Mouse (Mus musculus) lung, embryonic 14.5 days (tissue): ENCODE results near the gene Ddx1. TPM values are rescaled to one million over a fixed set of nuclear protein-coding genes. Genes with fewer than 3 reads are reported as not detected.
"Not testable (repeated sequence)": the region's sequence is repeated elsewhere in the genome, so short reads cannot be mapped to it uniquely, and the experiment has no call there.

ENCODE experiments used
- ATAC-seq: fragments of 200-750 bp; cut with Nextera tagmentation; 2 replicates; pipeline ENCODE4 v1.8.0; 2017; ENCODE audit warnings: mild to moderate bottlenecking, moderate TSS enrichment, moderate library complexity; ENCODE audit not compliant: insufficient read depth
- DNase-seq: peaks from one replicate; pipeline ENCODE4 v3.0.0-alpha.2; 2015
- H3K27ac ChIP-seq: fragments of 300-500 bp; sonication (generic); 2 replicates; pipeline ENCODE4 v1.5.1; 2014; ENCODE audit warnings: low read depth, mild to moderate bottlenecking, moderate library complexity
- H3K27me3 ChIP-seq: fragments of 300-500 bp; sonication (generic); 2 replicates; pipeline ENCODE4 v1.6.1; 2014; ENCODE audit warnings: low read length, control low read depth; ENCODE audit not compliant: insufficient read depth
- H3K36me3 ChIP-seq: fragments of 300-500 bp; sonication (generic); 2 replicates; pipeline ENCODE4 v1.6.1; 2014; ENCODE audit warnings: control low read depth; ENCODE audit not compliant: insufficient read depth
- H3K4me1 ChIP-seq: fragments of 300-500 bp; sonication (generic); 2 replicates; pipeline ENCODE4 v1.6.1; 2014; ENCODE audit warnings: antibody characterized with exemption, control low read depth; ENCODE audit not compliant: insufficient read depth
- H3K4me2 ChIP-seq: fragments of 300-500 bp; sonication (generic); 2 replicates; pipeline ENCODE4 v1.6.1; 2014; ENCODE audit warnings: mild to moderate bottlenecking
- H3K4me3 ChIP-seq: fragments of 300-500 bp; sonication (generic); 2 replicates; pipeline ENCODE4 v1.5.1; 2014; ENCODE audit warnings: low read depth, low read length
- H3K9ac ChIP-seq: fragments of 300-500 bp; sonication (generic); 2 replicates; pipeline ENCODE4 v1.6.1; 2014
- H3K9me3 ChIP-seq: fragments of 300-500 bp; sonication (generic); 2 replicates; pipeline ENCODE4 v1.6.1; 2016; ENCODE audit warnings: low read depth, low read length, control low read depth
- CTCF ChIP-seq: IDR thresholded peaks from 2 replicates; pipeline ENCODE4 v1.5.1; 2016; ENCODE audit warnings: antibody characterized with exemption, low read depth
- WGBS: fragments of 180-500 bp; shearing (Covaris S2); extraction: QIAGEN DNeasy Blood & Tissue Kit; methylation state at CpG from one replicate; pipeline ENCODE4 v1.1.7; 2014; 5-methylcytosine and 5-hydroxymethylcytosine counted together
- polyA plus RNA-seq: library from polyadenylated mRNA; unstranded; fragments of >200 nt; fragmentation: Nextera tagmentation; extraction: Ambion mirVana; gene quantifications from 2 replicates; pipeline ENCODE4 v1.2.1, GENCODE M21; 2014

Ddx1 gene
- polyA plus RNA-seq, 1 experiment from 2014 or later = 174 TPM

- 16% methylated on average over 11 of the region's 11 CpGs for WGBS
- peak; percentile 57; the same call in 1 of the 2 replicates for ATAC-seq
- TF ChIP-seq CTCF = no peak
Measured at GRCm38 (mm10) chr12:13188059-13188700, 60.8 kb downstream of the Ddx1 start.

DNA sequence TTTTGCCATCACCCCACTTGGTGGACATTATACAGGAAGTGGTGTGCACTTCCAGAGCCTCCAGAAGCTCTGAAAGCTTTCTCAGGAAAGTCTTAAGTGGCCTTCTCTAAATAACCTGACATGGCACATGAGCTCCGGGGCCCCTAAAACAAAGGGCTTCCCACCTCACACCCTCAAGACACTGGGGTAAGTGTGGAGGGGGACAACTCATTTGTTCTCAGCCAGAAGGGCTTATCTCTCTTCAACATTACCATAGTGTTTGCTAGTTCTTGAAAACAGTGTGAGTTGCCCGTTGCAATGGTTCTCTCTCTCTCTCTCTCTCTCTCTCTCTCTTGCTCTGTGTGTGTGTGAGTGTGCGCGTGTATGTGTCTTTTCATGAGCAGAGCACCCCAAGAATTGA is 62.8 kb downstream of the Ddx1 start:
- DNase-seq = no peak
- ATAC-seq = no peak
- 58% methylated on average over 4 of the region's 4 CpGs for WGBS

More at GRCm38 (mm10) chr12:13188059-13188700, 60.8 kb downstream of the Ddx1 start:
- DNase-seq = peak; percentile 38
- Histone ChIP-seq H3K27me3 (no peaks in the 10 kb centered on the region), H3K36me3 (no peaks in the 10 kb centered on the region), H3K9ac (no peak overlapping the region), H3K4me3 (no peak overlapping the region), H3K4me2 (no peak overlapping the region), H3K4me1 (peaks cover 13% of the 10 kb centered on the region; the same call in 1 of the 2 replicates), H3K27ac (no peak overlapping the region), H3K9me3 (no peaks in the 10 kb centered on the region)

GRCm38 (mm10) chr12:13184873-13185361 is 64.1 kb downstream of the Ddx1 start:
- Histone ChIP-seq H3K4me2 (no peak overlapping the region), H3K27me3 (no peaks in the 10 kb centered on the region), H3K4me3 (no peak overlapping the region), H3K4me1 (peaks cover 13% of the 10 kb centered on the region; the same call in 1 of the 2 replicates), H3K27ac (no peak overlapping the region; the same call in 1 of the 2 replicates), H3K9me3 (no peaks in the 10 kb centered on the region), H3K9ac (no peak overlapping the region), H3K36me3 (no peaks in the 10 kb centered on the region)
- no peak for ATAC-seq
- WGBS = 39% methylated on average over 11 of the region's 11 CpGs
- peak; percentile 17 for DNase-seq
- no peak for TF ChIP-seq CTCF

More for the DNA sequence above, 62.8 kb downstream of the Ddx1 start:
- Histone ChIP-seq H3K36me3 (no peaks in the 10 kb centered on the region), H3K4me2 (no peak overlapping the region), H3K4me1 (peaks cover 13% of the 10 kb centered on the region; the same call in 1 of the 2 replicates), H3K27me3 (no peaks in the 10 kb centered on the region), H3K27ac (no peak overlapping the region), H3K9ac (no peak overlapping the region), H3K4me3 (no peak overlapping the region), H3K9me3 (no peaks in the 10 kb centered on the region)
- TF ChIP-seq CTCF = no peak

GRCm38 (mm10) chr12:13184136-13184535 is 64.9 kb downstream of the Ddx1 start:
- WGBS = 81% methylated on average over 4 of the region's 4 CpGs
- not testable (repeated sequence) for H3K4me3 ChIP-seq, H3K27me3 ChIP-seq, H3K9me3 ChIP-seq, H3K27ac ChIP-seq, H3K36me3 ChIP-seq, ATAC-seq, H3K4me2 ChIP-seq, H3K9ac ChIP-seq, DNase-seq
- peaks cover 13% of the 10 kb centered on the region; the same call in 1 of the 2 replicates for H3K4me1 ChIP-seq

DNA sequence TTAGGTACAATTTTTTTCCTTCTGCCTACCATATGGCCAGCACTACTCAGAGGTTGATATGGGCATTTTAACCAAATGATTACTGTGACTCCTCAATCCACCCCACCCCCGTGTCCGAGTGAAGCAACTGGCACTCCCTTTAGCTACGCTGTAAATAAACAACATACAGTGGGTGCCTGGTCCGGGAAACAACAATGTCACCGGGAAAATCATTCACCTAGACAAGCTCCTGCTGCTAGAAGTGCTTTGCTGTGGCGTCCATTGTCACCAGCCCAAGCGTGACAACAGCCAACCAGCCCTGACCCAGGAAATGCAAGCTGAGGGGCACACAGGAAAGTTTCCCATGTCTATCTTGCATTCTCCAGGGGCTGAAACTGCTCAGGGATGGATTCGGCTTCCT is 66.8 kb downstream of the Ddx1 start:
- no peak overlapping the region for H3K4me3 ChIP-seq
- ATAC-seq = no peak
- H3K36me3 ChIP-seq = no peaks in the 10 kb centered on the region
- TF ChIP-seq CTCF = no peak
- WGBS = 54% methylated on average over 8 of the region's 8 CpGs
- no peak overlapping the region for H3K9ac ChIP-seq
- no peak for DNase-seq
- peaks cover 7% of the 10 kb centered on the region; the same call in 1 of the 2 replicates for H3K4me1 ChIP-seq
- no peaks in the 10 kb centered on the region for H3K27me3 ChIP-seq
- no peak overlapping the region for H3K4me2 ChIP-seq
- no peak overlapping the region for H3K27ac ChIP-seq
- H3K9me3 ChIP-seq = no peaks in the 10 kb centered on the region

DNA sequence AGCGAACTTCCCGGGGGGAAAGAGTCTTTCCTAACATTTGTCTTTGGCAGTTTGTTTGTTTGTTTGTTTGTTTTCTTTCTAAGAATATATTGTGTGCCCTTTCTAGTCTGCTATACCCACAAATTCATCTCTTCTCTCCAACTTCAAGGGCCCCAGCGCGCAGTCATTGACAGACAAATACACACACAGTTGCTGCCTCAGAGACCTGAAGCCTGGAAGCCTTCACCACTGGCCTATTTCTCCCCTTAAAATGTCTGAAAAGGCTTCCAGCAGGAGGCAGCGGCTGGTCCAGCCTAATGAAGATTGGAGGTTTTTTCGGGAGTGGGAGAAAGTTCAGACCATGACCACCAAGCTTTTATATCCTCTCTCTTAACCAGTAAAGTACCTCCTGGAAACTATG is 67.3 kb downstream of the Ddx1 start:
- no peak overlapping the region for H3K4me3 ChIP-seq
- H3K9ac ChIP-seq = no peak overlapping the region
- DNase-seq = no peak
- H3K27ac ChIP-seq = no peak overlapping the region
- H3K27me3 ChIP-seq = no peaks in the 10 kb centered on the region
- 61% methylated on average over 6 of the region's 6 CpGs for WGBS
- H3K9me3 ChIP-seq = no peaks in the 10 kb centered on the region
- TF ChIP-seq CTCF = no peak
- ATAC-seq = no peak
- H3K36me3 ChIP-seq = no peaks in the 10 kb centered on the region
- no peak overlapping the region for H3K4me2 ChIP-seq
- H3K4me1 ChIP-seq = peaks cover 10% of the 10 kb centered on the region

DNA sequence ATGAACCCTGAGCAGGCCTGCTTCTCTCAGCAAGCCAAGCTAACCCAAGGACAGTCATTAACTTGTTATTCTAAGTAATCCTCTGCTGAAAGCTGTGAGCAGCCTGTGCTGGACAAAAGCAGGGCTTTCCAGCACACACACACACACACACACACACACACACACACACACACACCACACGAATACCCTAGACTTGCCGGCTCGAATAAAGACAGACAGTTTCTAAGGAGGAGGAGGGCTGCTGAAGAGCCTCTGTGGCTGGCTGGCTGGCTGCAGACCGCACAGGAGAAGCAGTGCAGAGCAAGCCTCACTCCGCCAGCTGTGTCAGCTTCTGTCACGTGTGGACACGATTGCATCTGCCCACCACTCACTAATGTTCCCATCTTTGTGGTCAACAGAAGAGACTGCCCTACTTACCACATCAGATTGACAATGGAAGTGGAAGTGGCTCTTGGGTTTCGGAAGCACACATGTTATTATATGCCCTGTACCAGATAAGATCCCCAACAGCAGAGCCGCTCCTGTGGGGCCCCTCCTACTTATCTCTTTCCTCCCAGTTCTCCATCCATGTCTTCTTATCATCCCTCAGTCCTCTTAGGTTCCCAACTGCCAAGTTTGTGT is 68.2 kb downstream of the Ddx1 start:
- H3K9ac ChIP-seq = no peak overlapping the region
- H3K36me3 ChIP-seq = no peaks in the 10 kb centered on the region
- peaks cover 15% of the 10 kb centered on the region for H3K4me1 ChIP-seq
- no peak for TF ChIP-seq CTCF
- 13% methylated on average over 9 of the region's 9 CpGs for WGBS
- no peak overlapping the region for H3K4me3 ChIP-seq
- DNase-seq (peak; percentile 68), ATAC-seq (peak; percentile 86)
- no peaks in the 10 kb centered on the region for H3K9me3 ChIP-seq
- H3K27ac ChIP-seq = peak overlapping the region; percentile 9; the same call in 1 of the 2 replicates
- no peaks in the 10 kb centered on the region for H3K27me3 ChIP-seq
- peak overlapping the region; percentile 27 for H3K4me2 ChIP-seq
